Mouse (Mus musculus) neural tube, embryonic 13.5 days (tissue): ENCODE measurements around the gene Tmem108. TPM values are rescaled to one million over a fixed set of nuclear protein-coding genes. Genes with fewer than 3 reads are reported as not detected.
"Not testable (repeated sequence)": the region's sequence is repeated elsewhere in the genome, so short reads cannot be mapped to it uniquely, and the experiment has no call there.

Experiments used
- ATAC-seq: fragments of 200-750 bp; cut with Nextera tagmentation; 2 replicates; pipeline ENCODE4 v1.8.0; 2017; ENCODE audit warnings: low read depth, mild to moderate bottlenecking, moderate TSS enrichment, moderate library complexity
- H3K27ac ChIP-seq: fragments of 300-500 bp; sonication (generic); replicated peaks from 2 replicates; pipeline ENCODE4 v1.5.1; 2015; ENCODE audit warnings: moderate library complexity, mild to moderate bottlenecking, inconsistent platforms
- H3K27me3 ChIP-seq: fragments of 300-500 bp; sonication (generic); 2 replicates; pipeline ENCODE4 v1.6.1; 2015; ENCODE audit warnings: mild to moderate bottlenecking, inconsistent platforms
- H3K36me3 ChIP-seq: fragments of 300-500 bp; sonication (generic); 2 replicates; pipeline ENCODE4 v1.6.1; 2015; ENCODE audit warnings: mild to moderate bottlenecking, inconsistent platforms
- H3K4me1 ChIP-seq: fragments of 300-500 bp; sonication (generic); replicated peaks from 2 replicates; pipeline ENCODE4 v1.6.1; 2015; ENCODE audit warnings: inconsistent platforms
- H3K4me2 ChIP-seq: fragments of 300-500 bp; sonication (generic); 2 replicates; pipeline ENCODE4 v1.6.1; 2015; ENCODE audit warnings: inconsistent platforms, mild to moderate bottlenecking, moderate library complexity
- H3K4me3 ChIP-seq: fragments of 300-500 bp; sonication (generic); 2 replicates; pipeline ENCODE4 v1.5.1; 2015; ENCODE audit warnings: mild to moderate bottlenecking, inconsistent platforms
- H3K9ac ChIP-seq: fragments of 300-500 bp; sonication (generic); 2 replicates; pipeline ENCODE4 v1.6.1; 2015; ENCODE audit warnings: moderate library complexity, mild to moderate bottlenecking, inconsistent platforms
- H3K9me3 ChIP-seq: fragments of 300-500 bp; sonication (generic); 2 replicates; pipeline ENCODE4 v1.6.1; 2016; ENCODE audit warnings: inconsistent platforms
- WGBS: fragments of 180-500 bp; shearing (Covaris S2); methylation state at CpG from one replicate; pipeline ENCODE4 v1.1.7; 2015; 5-methylcytosine and 5-hydroxymethylcytosine counted together
- polyA plus RNA-seq: library from polyadenylated mRNA; unstranded; fragments of >200 nt; fragmentation: Nextera tagmentation; extraction: Ambion mirVana; gene quantifications from 2 replicates; pipeline ENCODE4 v1.2.1, GENCODE M21; 2015

Gene Tmem108
- polyA plus RNA-seq, 1 experiment from 2014 or later: 24.9 TPM

GRCm38 (mm10) chr9:103675721-103676480 is 85.7 kb downstream of the Tmem108 start:
- no peaks in the 10 kb centered on the region for H3K27me3 ChIP-seq
- no peak for ATAC-seq
- no peak overlapping the region for H3K27ac ChIP-seq
- peaks cover 12% of the 10 kb centered on the region for H3K4me1 ChIP-seq
- H3K4me3 ChIP-seq: no peak overlapping the region
- H3K9ac ChIP-seq: no peak overlapping the region
- H3K9me3 ChIP-seq: no peaks in the 10 kb centered on the region
- no peak overlapping the region for H3K4me2 ChIP-seq
- WGBS: 88% methylated on average over 13 of the region's 13 CpGs
- no peaks in the 10 kb centered on the region for H3K36me3 ChIP-seq

- Histone ChIP-seq H3K4me2 (no peak overlapping the region), H3K4me3 (no peak overlapping the region), H3K4me1 (peaks cover 5% of the 10 kb centered on the region; the same call in 1 of the 2 replicates), H3K27ac (no peak overlapping the region), H3K36me3 (no peaks in the 10 kb centered on the region), H3K9ac (no peak overlapping the region), H3K9me3 (no peaks in the 10 kb centered on the region), H3K27me3 (no peaks in the 10 kb centered on the region)
- 88% methylated on average over 4 of the region's 4 CpGs for WGBS
- no peak for ATAC-seq
Measured at GRCm38 (mm10) chr9:103672881-103673280, 88.8 kb downstream of the Tmem108 start.

- H3K36me3 ChIP-seq, ATAC-seq, H3K9ac ChIP-seq, H3K4me2 ChIP-seq, H3K4me1 ChIP-seq, H3K27me3 ChIP-seq, H3K9me3 ChIP-seq, H3K27ac ChIP-seq, H3K4me3 ChIP-seq: not testable (repeated sequence)
- 96% methylated on average over 8 of the region's 8 CpGs for WGBS
Measured at GRCm38 (mm10) chr9:103670592-103671113, 91.0 kb downstream of the Tmem108 start.

- Histone ChIP-seq H3K4me3 (no peak overlapping the region), H3K36me3 (no peaks in the 10 kb centered on the region), H3K9me3 (no peaks in the 10 kb centered on the region), H3K27me3 (no peaks in the 10 kb centered on the region), H3K4me1 (peaks cover 18% of the 10 kb centered on the region), H3K4me2 (no peak overlapping the region), H3K9ac (no peak overlapping the region), H3K27ac (no peak overlapping the region; the same call in 1 of the 2 replicates)
- ATAC-seq: no peak
- WGBS: 87% methylated on average over 6 of the region's 6 CpGs
Measured at GRCm38 (mm10) chr9:103668830-103669229, 92.8 kb downstream of the Tmem108 start.

GRCm38 (mm10) chr9:103665817-103666216 is 95.8 kb downstream of the Tmem108 start:
- H3K27ac ChIP-seq: no peak overlapping the region
- no peak overlapping the region for H3K9ac ChIP-seq
- H3K4me2 ChIP-seq: no peak overlapping the region
- H3K4me1 ChIP-seq: peaks cover 26% of the 10 kb centered on the region
- H3K36me3 ChIP-seq: no peaks in the 10 kb centered on the region
- 87% methylated on average over 6 of the region's 6 CpGs for WGBS
- no peaks in the 10 kb centered on the region for H3K9me3 ChIP-seq
- ATAC-seq: no peak
- H3K4me3 ChIP-seq: no peak overlapping the region
- no peaks in the 10 kb centered on the region for H3K27me3 ChIP-seq

GRCm38 (mm10) chr9:103664151-103664550 is 97.5 kb downstream of the Tmem108 start:
- Histone ChIP-seq H3K36me3 (no peaks in the 10 kb centered on the region), H3K4me3 (no peak overlapping the region), H3K9me3 (no peaks in the 10 kb centered on the region), H3K9ac (0 out of 2 replicates have a peak overlapping the region, but pooled peaks have one; percentile 17), H3K27ac (peak overlapping the region; percentile 85), H3K4me1 (peaks cover 25% of the 10 kb centered on the region), H3K27me3 (no peaks in the 10 kb centered on the region), H3K4me2 (peak overlapping the region; percentile 13; the same call in 1 of the 2 replicates)
- 42% methylated on average over 11 of the region's 11 CpGs for WGBS
- no peak for ATAC-seq

- no peak overlapping the region for H3K27ac ChIP-seq
- 61% methylated on average over 1 of the region's 1 CpGs for WGBS
- ATAC-seq: no peak
- no peak overlapping the region for H3K4me2 ChIP-seq
- H3K4me1 ChIP-seq: peaks cover 41% of the 10 kb centered on the region
- no peaks in the 10 kb centered on the region for H3K27me3 ChIP-seq
- no peak overlapping the region for H3K9ac ChIP-seq
- H3K9me3 ChIP-seq: no peaks in the 10 kb centered on the region
- H3K4me3 ChIP-seq: no peak overlapping the region
- no peaks in the 10 kb centered on the region for H3K36me3 ChIP-seq
Measured at GRCm38 (mm10) chr9:103661873-103662272, 99.8 kb downstream of the Tmem108 start.

GRCm38 (mm10) chr9:103657981-103658380 is 103.7 kb downstream of the Tmem108 start:
- ATAC-seq: no peak; the same call in 1 of the 2 replicates
- peak overlapping the region; percentile 84 for H3K27ac ChIP-seq
- H3K4me1 ChIP-seq: peaks cover 59% of the 10 kb centered on the region
- H3K4me2 ChIP-seq: no peak overlapping the region
- no peaks in the 10 kb centered on the region for H3K9me3 ChIP-seq
- H3K4me3 ChIP-seq: no peak overlapping the region
- H3K27me3 ChIP-seq: no peaks in the 10 kb centered on the region
- 47% methylated on average over 5 of the region's 5 CpGs for WGBS
- H3K36me3 ChIP-seq: no peaks in the 10 kb centered on the region
- no peak overlapping the region for H3K9ac ChIP-seq

- Histone ChIP-seq H3K27me3 (no peaks in the 10 kb centered on the region), H3K4me3 (no peak overlapping the region), H3K4me1 (peaks cover 65% of the 10 kb centered on the region), H3K9me3 (no peaks in the 10 kb centered on the region), H3K9ac (no peak overlapping the region), H3K36me3 (no peaks in the 10 kb centered on the region), H3K27ac (peak overlapping the region; percentile 84), H3K4me2 (no peak overlapping the region)
- peak; percentile 70 for ATAC-seq
- 25% methylated on average over 13 of the region's 13 CpGs for WGBS
Measured at GRCm38 (mm10) chr9:103657183-103657975, 104.3 kb downstream of the Tmem108 start.

GRCm38 (mm10) chr9:103653995-103654587 is 107.5 kb downstream of the Tmem108 start:
- Histone ChIP-seq H3K27ac (peak overlapping the region; percentile 61), H3K4me3 (no peak overlapping the region), H3K4me1 (peaks cover 75% of the 10 kb centered on the region), H3K36me3 (no peaks in the 10 kb centered on the region), H3K9me3 (no peaks in the 10 kb centered on the region), H3K4me2 (peak overlapping the region; percentile 18; the same call in 1 of the 2 replicates), H3K27me3 (no peaks in the 10 kb centered on the region), H3K9ac (no peak overlapping the region)
- 8% methylated on average over 10 of the region's 10 CpGs for WGBS
- peak; percentile 54 for ATAC-seq

- H3K4me1 ChIP-seq: peaks cover 65% of the 10 kb centered on the region
- no peaks in the 10 kb centered on the region for H3K9me3 ChIP-seq
- 45% methylated on average over 8 of the region's 8 CpGs for WGBS
- H3K27me3 ChIP-seq: no peaks in the 10 kb centered on the region
- ATAC-seq: 0 out of 2 replicates have a peak, but pooled peaks have one; percentile 7
- no peak overlapping the region for H3K4me3 ChIP-seq
- H3K36me3 ChIP-seq: no peaks in the 10 kb centered on the region
- H3K27ac ChIP-seq: peak overlapping the region; percentile 61; the same call in 1 of the 2 replicates
- H3K4me2 ChIP-seq: no peak overlapping the region
- H3K9ac ChIP-seq: no peak overlapping the region
Measured at GRCm38 (mm10) chr9:103652127-103652882, 109.3 kb downstream of the Tmem108 start.
